Mouse (Mus musculus) bone marrow macrophage, adult 2 months (primary cell): ENCODE measurements around the gene Cdk14.

ENCODE experiments used
- CTCF ChIP-seq: IDR thresholded peaks from 2 replicates; pipeline ENCODE4 v1.5.1; 2012; ENCODE audit warnings: low read depth, mild to moderate bottlenecking, low read length, moderate library complexity
- POLR2A ChIP-seq: IDR thresholded peaks from 2 replicates; pipeline ENCODE4 v1.6.1; 2012; ENCODE audit warnings: mild to moderate bottlenecking, low read depth, low read length, borderline replicate concordance

GRCm38 (mm10) chr5:5128852-5129251, 291.3 kb downstream of the Cdk14 start:
- TF ChIP-seq CTCF (no peak), POLR2A (no peak)
